13 mouse cellular contexts compared by ENCODE assay signal in genomic region chr12:42138177-42138576, GRCm38 (mm10).
A peak's percentile ranks its signal among the peaks of the same experiment; 100 is the strongest.
DNase-seq lines count a peak whose midpoint lies in the region; ATAC-seq and TF ChIP-seq lines count a peak whose summit lies in the region.
"Had no signal": no experiment of that assay in that cellular context is flagged by ENCODE, and none has a peak within 500 bp of the region (broad histone marks: within the 10 kb centered on the region; RNA-seq: fewer than 3 reads in every experiment).

No protein-coding gene starts in this region.

- no peak overlapping the region for H3K27ac ChIP-seq in cerebellum, adult 2 months (ENCODE audit: insufficient read depth, low read length)
- H3K27ac ChIP-seq in hindbrain, embryonic 13.5 days: peak overlapping the region; percentile 55; the same call in 1 of the 2 replicates
- H3K27ac ChIP-seq in midbrain, embryonic 16.5 days (ENCODE audit: low read length): 0 out of 2 replicates have a peak overlapping the region, but pooled peaks have one; percentile 20
- H3K27ac ChIP-seq: limb, embryonic 15.5 days had no signal

- H3K4me1 ChIP-seq in cerebellum, adult 2 months (ENCODE audit: control insufficient read depth, insufficient read depth, low read length): peaks cover 7% of the 10 kb centered on the region; the same call in 1 of the 2 replicates
- peaks cover 4% of the 10 kb centered on the region for H3K4me1 ChIP-seq in hindbrain, embryonic 13.5 days (replicated peaks)
- H3K4me1 ChIP-seq in midbrain, embryonic 16.5 days (ENCODE audit: control insufficient read depth, insufficient read depth, low read length): no peaks in the 10 kb centered on the region
- H3K4me1 ChIP-seq: limb, embryonic 15.5 days had no signal

- no peak overlapping the region for H3K9ac ChIP-seq in hindbrain, embryonic 13.5 days
- H3K9ac ChIP-seq in midbrain, embryonic 16.5 days (ENCODE audit: low read depth, low read length): no peak overlapping the region
- H3K9ac ChIP-seq: limb, embryonic 15.5 days; liver, postnatal 0 days had no signal

- no peak for TF ChIP-seq POLR2A in cerebellum, adult 2 months (IDR thresholded peaks at IDR 0.05; ENCODE audit: borderline replicate concordance, insufficient read depth, low read length)

- 0 out of 2 replicates have a peak, but pooled peaks have one; percentile 28 for ATAC-seq in hindbrain, embryonic 13.5 days (ENCODE audit: low FRiP score)
- ATAC-seq in midbrain, embryonic 16.5 days: no peak
- no peak for ATAC-seq in monocyte, adult 5-6 weeks (replicated peaks; ENCODE audit: insufficient number of reproducible peaks, low FRiP score, low TSS enrichment, poor library complexity, severe bottlenecking)
- ATAC-seq: liver, postnatal 0 days had no signal

- 38% methylated on average over 5 of the region's 5 CpGs for WGBS in cerebellum, adult 2 months
- WGBS in hindbrain, embryonic 13.5 days: 42% methylated on average over 5 of the region's 5 CpGs
- WGBS in midbrain, embryonic 16.5 days: 35% methylated on average over 5 of the region's 5 CpGs

- no peaks in the 10 kb centered on the region for H3K36me3 ChIP-seq in hindbrain, embryonic 13.5 days
- no peaks in the 10 kb centered on the region for H3K36me3 ChIP-seq in midbrain, embryonic 16.5 days (ENCODE audit: control insufficient read depth, insufficient read depth, low read length)
- H3K36me3 ChIP-seq: limb, embryonic 15.5 days had no signal

- no peaks in the 10 kb centered on the region for H3K27me3 ChIP-seq in cerebellum, adult 2 months (ENCODE audit: control insufficient read depth, insufficient read depth, low read length)
- no peaks in the 10 kb centered on the region for H3K27me3 ChIP-seq in hindbrain, embryonic 13.5 days
- no peaks in the 10 kb centered on the region for H3K27me3 ChIP-seq in midbrain, embryonic 16.5 days (ENCODE audit: control insufficient read depth, insufficient read depth, low read depth, low read length)
- H3K27me3 ChIP-seq: CH12.LX; limb, embryonic 15.5 days had no signal

- peak; percentile 7 to 10 for DNase-seq in cerebellum, adult 2 months
- DNase-seq in cerebellum, adult 11-12 months: no peak
- DNase-seq in left cerebral cortex, postnatal 25 days (ENCODE audit: low spot score in 2 of 2): peak; percentile 7
- no peak for DNase-seq in left cerebral cortex, adult 9 months (ENCODE audit: low spot score in 2 of 2)
- DNase-seq in right cerebral cortex, adult 18-20 months: no peak
- DNase-seq: kidney, adult 2 months; liver, postnatal 0 days; right cerebral cortex, postnatal 25 days had no signal

- intact Hi-C loops in left cerebral cortex, postnatal 25 days (cut with DNase I): no loop called here

- no peak overlapping the region for H3K4me3 ChIP-seq in cerebellum, adult 2 months (replicated peaks; ENCODE audit: insufficient read depth, low read depth, low read length)
- no peak overlapping the region for H3K4me3 ChIP-seq in hindbrain, embryonic 13.5 days
- H3K4me3 ChIP-seq in midbrain, embryonic 16.5 days (ENCODE audit: low read depth, low read length): no peak overlapping the region
- H3K4me3 ChIP-seq: limb, embryonic 15.5 days had no signal

- no peaks in the 10 kb centered on the region for H3K9me3 ChIP-seq in hindbrain, embryonic 13.5 days
- no peaks in the 10 kb centered on the region for H3K9me3 ChIP-seq in midbrain, embryonic 16.5 days (replicated peaks; ENCODE audit: control insufficient read depth, low read length, poor library complexity, severe bottlenecking)
- H3K9me3 ChIP-seq: limb, embryonic 15.5 days had no signal

- no peak for TF ChIP-seq CTCF in cerebellum, adult 2 months (IDR thresholded peaks at IDR 0.05; ENCODE audit: borderline replicate concordance, insufficient read depth, low read depth, low read length)

- H3K4me2 ChIP-seq in hindbrain, embryonic 13.5 days: no peak overlapping the region
- no peak overlapping the region for H3K4me2 ChIP-seq in midbrain, embryonic 16.5 days (ENCODE audit: low read length)
- H3K4me2 ChIP-seq: limb, embryonic 15.5 days had no signal

Comparison
In these comparisons a context has a peak if more than half of its experiments do, and no peak if none do; other contexts are left out.
1. DNase-seq: peak in cerebellum, adult 2 months (2 of 2) and left cerebral cortex, postnatal 25 days (2 of 2); none in cerebellum, adult 11-12 months (single experiment), left cerebral cortex, adult 9 months (0 of 2) and right cerebral cortex, adult 18-20 months (single experiment).